Mouse (Mus musculus) E14TG2a.4 (cell line): ENCODE results near the gene Treml2.

Experiments used
- CTCF ChIP-seq: conservative IDR thresholded peaks from 2 replicates; pipeline ENCODE4 v1.5.1; 2014; ENCODE audit warnings: low read length
- NANOG ChIP-seq: IDR thresholded peaks from 2 replicates; pipeline ENCODE4 v1.6.1; 2014; ENCODE audit warnings: borderline replicate concordance, low read length, mixed read lengths
- POU5F1 ChIP-seq: IDR thresholded peaks from 2 replicates; pipeline ENCODE4 v1.6.1; 2014; ENCODE audit warnings: low read length, borderline replicate concordance

DNA sequence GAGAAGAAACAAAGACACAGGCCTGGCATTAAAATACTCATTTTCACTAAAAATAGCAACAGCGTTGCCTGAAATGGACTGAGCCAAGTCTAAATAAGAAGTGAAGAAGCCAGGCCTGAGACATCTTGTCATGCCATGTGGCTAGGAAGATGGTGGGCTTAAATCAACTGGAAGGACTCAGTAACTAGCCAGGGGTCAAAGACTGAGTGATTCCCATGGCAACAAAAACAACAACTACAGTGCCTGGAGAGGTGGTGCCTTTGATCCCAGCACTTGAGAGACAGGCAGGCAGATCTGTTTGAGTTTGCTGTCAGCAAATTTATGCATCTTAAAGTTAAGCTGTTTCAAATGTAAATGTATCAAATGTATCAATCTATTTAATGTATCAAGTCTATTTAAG lies 41.0 kb downstream of the Treml2 start:
- no peak for TF ChIP-seq CTCF
- no peak for TF ChIP-seq POU5F1
- TF ChIP-seq NANOG, result no peak
